Mouse (Mus musculus) intestine, embryonic 16.5 days (tissue): ENCODE data around the gene Aamp. TPM values are rescaled to one million over a fixed set of nuclear protein-coding genes. Genes with fewer than 3 reads are reported as not detected.
"Not testable (repeated sequence)": the region's sequence is repeated elsewhere in the genome, so short reads cannot be mapped to it uniquely, and the experiment has no call there.

ENCODE experiments used
- ATAC-seq: fragments of 200-750 bp; cut with Nextera tagmentation; 2 replicates; pipeline ENCODE4 v1.8.0; 2017; ENCODE audit warnings: moderate TSS enrichment, moderate library complexity
- H3K27ac ChIP-seq: fragments of 300-500 bp; sonication (generic); 2 replicates; pipeline ENCODE4 v1.5.1; 2014; ENCODE audit warnings: mild to moderate bottlenecking, low read length
- H3K27me3 ChIP-seq: fragments of 300-500 bp; sonication (generic); replicated peaks from 2 replicates; pipeline ENCODE4 v1.6.1; 2014; ENCODE audit warnings: low read length, control low read depth, mixed read lengths; ENCODE audit not compliant: control insufficient read depth, insufficient read depth
- H3K36me3 ChIP-seq: fragments of 300-500 bp; sonication (generic); 2 replicates; pipeline ENCODE4 v1.6.1; 2014; ENCODE audit warnings: low read length, control low read depth; ENCODE audit not compliant: control insufficient read depth, insufficient read depth
- H3K4me1 ChIP-seq: fragments of 300-500 bp; sonication (generic); 2 replicates; pipeline ENCODE4 v1.6.1; 2014; ENCODE audit warnings: low read length, control low read depth, mixed read lengths; ENCODE audit not compliant: control insufficient read depth, insufficient read depth
- H3K4me2 ChIP-seq: fragments of 300-500 bp; sonication (generic); 2 replicates; pipeline ENCODE4 v1.6.1; 2014; ENCODE audit warnings: low read depth, low read length, control low read depth
- H3K4me3 ChIP-seq: fragments of 300-500 bp; sonication (generic); 2 replicates; pipeline ENCODE4 v1.5.1; 2014; ENCODE audit warnings: mild to moderate bottlenecking, low read length
- H3K9ac ChIP-seq: fragments of 300-500 bp; sonication (generic); 2 replicates; pipeline ENCODE4 v1.6.1; 2014; ENCODE audit warnings: low read depth, low read length
- H3K9me3 ChIP-seq: fragments of 300-500 bp; sonication (generic); 2 replicates; pipeline ENCODE4 v1.6.1; 2016; ENCODE audit warnings: low read length, control low read depth; ENCODE audit not compliant: control insufficient read depth
- WGBS: fragments of 180-500 bp; shearing (Covaris S2); extraction: QIAGEN DNeasy Blood & Tissue Kit; methylation state at CpG from one replicate; pipeline ENCODE4 v1.1.7; 2014; 5-methylcytosine and 5-hydroxymethylcytosine counted together
- polyA plus RNA-seq: library from polyadenylated mRNA; unstranded; fragments of >200 nt; fragmentation: Nextera tagmentation; extraction: Ambion mirVana; gene quantifications from 2 replicates; pipeline ENCODE4 v1.2.1, GENCODE M21; 2015

The Aamp gene
- polyA plus RNA-seq, 1 experiment from 2014 or later: 256 TPM

GRCm38 (mm10) chr1:74288327-74288726 lies 3.8 kb upstream of the Aamp start:
- Histone ChIP-seq H3K4me3 (no peak overlapping the region), H3K27me3 (no peaks in the 10 kb centered on the region), H3K9ac (no peak overlapping the region), H3K36me3 (peaks cover 5% of the 10 kb centered on the region; the same call in 1 of the 2 replicates), H3K4me2 (no peak overlapping the region), H3K9me3 (no peaks in the 10 kb centered on the region), H3K27ac (no peak overlapping the region), H3K4me1 (peaks cover 22% of the 10 kb centered on the region)
- WGBS: 75% methylated on average over 4 of the region's 4 CpGs
- no peak for ATAC-seq

DNA sequence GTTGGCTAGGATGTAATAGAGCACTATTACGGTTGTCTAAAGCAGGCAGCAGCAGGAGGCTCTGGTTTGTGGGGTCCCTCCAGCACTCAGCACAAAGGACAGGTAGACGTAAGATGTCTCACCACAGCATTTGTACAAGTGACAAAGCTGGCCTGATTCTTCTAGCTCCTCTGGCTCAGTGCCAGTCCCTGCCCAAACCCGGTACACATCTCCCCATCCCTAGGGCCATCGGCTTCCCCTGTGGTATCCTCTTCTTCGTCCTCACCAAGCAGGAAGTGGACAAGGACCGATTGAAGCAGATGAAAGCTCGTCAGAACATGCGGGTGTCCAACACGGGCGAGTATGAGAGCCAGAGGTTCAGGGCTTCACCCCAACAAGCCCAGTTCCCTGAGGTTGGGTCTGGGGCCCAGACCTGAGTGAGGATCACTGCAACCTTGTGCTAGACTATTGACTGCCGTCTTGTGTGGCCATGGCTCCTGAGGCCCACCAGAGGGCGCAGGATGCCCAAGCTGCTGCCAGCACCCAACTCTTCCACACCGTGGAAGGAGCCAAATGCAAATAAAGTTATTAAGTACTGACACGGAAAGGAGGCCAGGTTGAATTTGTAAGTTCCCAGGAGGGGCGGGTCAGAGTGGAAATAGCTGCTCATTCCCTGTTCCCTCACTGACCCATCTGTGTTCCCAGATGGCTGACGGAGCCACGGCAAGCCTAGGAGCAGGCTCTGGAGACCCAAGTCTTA lies 2.5 kb upstream of the Aamp start:
- H3K9me3 ChIP-seq, ATAC-seq, H3K4me2 ChIP-seq, H3K9ac ChIP-seq, H3K4me3 ChIP-seq, H3K27me3 ChIP-seq, H3K27ac ChIP-seq: not testable (repeated sequence)
- WGBS: 57% methylated on average over 15 of the region's 17 CpGs
- Histone ChIP-seq H3K36me3 (peaks cover 13% of the 10 kb centered on the region), H3K4me1 (peaks cover 21% of the 10 kb centered on the region)

GRCm38 (mm10) chr1:74285212-74286010 lies 873 bp upstream of the Aamp start:
- no peaks in the 10 kb centered on the region for H3K9me3 ChIP-seq
- peaks cover 33% of the 10 kb centered on the region for H3K4me1 ChIP-seq
- H3K27me3 ChIP-seq: no peaks in the 10 kb centered on the region
- ATAC-seq: no peak
- H3K36me3 ChIP-seq: peaks cover 20% of the 10 kb centered on the region
- peak overlapping the region; percentile 76 for H3K9ac ChIP-seq
- H3K4me3 ChIP-seq: peak overlapping the region; percentile 78
- 4% methylated on average over 23 of the region's 23 CpGs for WGBS
- peak overlapping the region; percentile 81 for H3K4me2 ChIP-seq
- H3K27ac ChIP-seq: no peak overlapping the region

GRCm38 (mm10) chr1:74283686-74284463 lies 663 bp downstream of the Aamp start:
- Histone ChIP-seq H3K27me3 (no peaks in the 10 kb centered on the region), H3K4me1 (peaks cover 33% of the 10 kb centered on the region), H3K27ac (peak overlapping the region; percentile 74), H3K4me3 (peak overlapping the region; percentile 78), H3K36me3 (peaks cover 20% of the 10 kb centered on the region), H3K4me2 (peak overlapping the region; percentile 75), H3K9ac (peak overlapping the region; percentile 85), H3K9me3 (no peaks in the 10 kb centered on the region)
- peak; percentile 59 for ATAC-seq
- WGBS: 9% methylated on average over 15 of the region's 15 CpGs

GRCm38 (mm10) chr1:74282896-74283625 lies 1.5 kb downstream of the Aamp start:
- Histone ChIP-seq H3K27me3 (no peaks in the 10 kb centered on the region), H3K4me2 (peak overlapping the region; percentile 75; the same call in 1 of the 2 replicates), H3K9me3 (no peaks in the 10 kb centered on the region), H3K4me1 (peaks cover 30% of the 10 kb centered on the region), H3K4me3 (no peak overlapping the region), H3K27ac (no peak overlapping the region), H3K9ac (0 out of 2 replicates have a peak overlapping the region, but pooled peaks have one; percentile 1), H3K36me3 (peaks cover 15% of the 10 kb centered on the region)
- WGBS: 82% methylated on average over 10 of the region's 10 CpGs
- ATAC-seq: no peak

DNA sequence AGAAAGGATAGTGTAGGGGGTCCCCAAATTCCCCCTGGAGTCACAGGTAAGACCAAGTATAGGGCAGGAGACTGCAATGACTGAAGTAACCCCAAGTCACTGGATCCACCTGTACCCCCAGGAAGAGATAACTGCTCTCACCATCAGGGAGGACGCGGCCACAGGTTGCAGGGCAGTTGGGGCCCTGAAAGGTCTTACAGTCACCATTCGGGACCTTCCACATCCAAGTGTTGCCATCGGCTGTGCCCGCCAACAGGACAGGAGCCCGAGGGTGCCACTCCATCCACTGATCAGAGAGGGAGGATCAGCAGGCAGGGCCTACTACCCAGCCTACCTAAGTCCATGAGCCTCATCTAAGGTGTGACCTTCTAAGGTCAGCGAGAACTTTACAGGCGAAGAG lies 2.7 kb downstream of the Aamp start:
- no peak overlapping the region for H3K9ac ChIP-seq
- no peak overlapping the region for H3K27ac ChIP-seq
- H3K4me2 ChIP-seq: no peak overlapping the region
- H3K36me3 ChIP-seq: peaks cover 15% of the 10 kb centered on the region
- peaks cover 32% of the 10 kb centered on the region for H3K4me1 ChIP-seq
- no peaks in the 10 kb centered on the region for H3K27me3 ChIP-seq
- no peaks in the 10 kb centered on the region for H3K9me3 ChIP-seq
- WGBS: 94% methylated on average over 8 of the region's 8 CpGs
- no peak overlapping the region for H3K4me3 ChIP-seq
- ATAC-seq: no peak

- no peak overlapping the region for H3K27ac ChIP-seq
- no peaks in the 10 kb centered on the region for H3K27me3 ChIP-seq
- 86% methylated on average over 2 of the region's 2 CpGs for WGBS
- no peaks in the 10 kb centered on the region for H3K9me3 ChIP-seq
- peaks cover 15% of the 10 kb centered on the region for H3K36me3 ChIP-seq
- ATAC-seq: no peak
- H3K4me3 ChIP-seq: no peak overlapping the region
- peaks cover 33% of the 10 kb centered on the region for H3K4me1 ChIP-seq
- no peak overlapping the region for H3K9ac ChIP-seq
- no peak overlapping the region for H3K4me2 ChIP-seq
Measured at GRCm38 (mm10) chr1:74281372-74281771, 3.2 kb downstream of the Aamp start.

DNA sequence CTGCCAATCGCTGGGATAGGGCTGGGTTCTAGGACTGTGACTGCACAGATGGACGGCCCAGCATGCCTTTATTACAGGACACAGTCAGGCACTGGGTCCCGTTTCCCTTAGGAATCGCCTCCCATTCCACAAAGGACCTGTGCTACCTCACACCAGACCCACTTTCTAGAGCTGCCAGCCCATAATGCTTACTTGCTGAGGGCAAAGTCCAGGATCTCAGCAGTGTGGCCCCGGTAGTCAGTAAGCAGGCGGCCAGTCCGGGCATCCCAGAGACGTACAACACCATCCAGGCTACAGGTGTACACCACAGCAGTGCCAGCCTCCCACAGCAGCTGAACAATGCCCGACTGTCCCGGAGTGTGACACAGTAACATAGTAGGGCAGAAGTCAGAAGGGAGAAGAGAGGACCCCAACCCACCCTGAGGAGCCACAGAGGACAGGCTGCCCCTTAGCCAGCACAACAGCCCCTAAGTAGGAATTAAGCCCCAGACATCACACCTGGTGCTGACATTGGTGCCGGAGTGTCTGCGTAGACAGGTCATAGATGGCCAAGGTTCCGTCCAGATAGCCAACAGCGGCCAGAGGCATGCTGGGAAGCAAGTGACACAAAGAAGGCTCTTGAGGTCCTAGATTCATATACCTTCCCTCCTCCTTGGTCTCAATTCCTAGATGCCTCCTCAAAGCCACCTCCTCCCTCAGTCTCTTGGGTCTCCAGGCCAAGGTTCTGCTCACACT lies 3.8 kb downstream of the Aamp start:
- H3K27ac ChIP-seq: no peak overlapping the region
- H3K9ac ChIP-seq: peak overlapping the region; percentile 20; the same call in 1 of the 2 replicates
- H3K4me3 ChIP-seq: no peak overlapping the region
- H3K4me2 ChIP-seq: no peak overlapping the region
- H3K36me3 ChIP-seq: peaks cover 15% of the 10 kb centered on the region
- 87% methylated on average over 14 of the region's 14 CpGs for WGBS
- H3K27me3 ChIP-seq: no peaks in the 10 kb centered on the region
- no peaks in the 10 kb centered on the region for H3K9me3 ChIP-seq
- no peak for ATAC-seq
- H3K4me1 ChIP-seq: peaks cover 28% of the 10 kb centered on the region
